Mouse (Mus musculus): ENCODE measurements around the gene Ccnb1. TPM values are rescaled to one million over a fixed set of nuclear protein-coding genes. Genes with fewer than 3 reads are reported as not detected.

Ccnb1 gene
- polyA plus RNA-seq, 1 experiment from 2014 or later: 273 TPM

GRCm38 (mm10) chr13:100730153-100730860 lies 56.1 kb downstream of the Ccnb1 start:
- WGBS: 1% methylated on average over 30 of the region's 30 CpGs

More at GRCm38 (mm10) chr13:100730153-100730860, 56.1 kb downstream of the Ccnb1 start:
- H3K9ac ChIP-seq: peak overlapping the region; percentile 78
- peaks cover 24% of the 10 kb centered on the region for H3K36me3 ChIP-seq (ENCODE audit: poor library complexity, severe bottlenecking)
- H3K9me3 ChIP-seq (replicated peaks): no peaks in the 10 kb centered on the region
- H3K4me3 ChIP-seq: peak overlapping the region; percentile 96
- peak overlapping the region; percentile 83 for H3K27ac ChIP-seq
- peak overlapping the region; percentile 88 for H3K4me2 ChIP-seq
- H3K4me1 ChIP-seq: peaks cover 12% of the 10 kb centered on the region
- ATAC-seq: peak; percentile 90
- no peaks in the 10 kb centered on the region for H3K27me3 ChIP-seq

Other genes starting within 250 kb of the Ccnb1 start
- gene Ocln, start 233.9 kb downstream of the Ccnb1 start, polyA plus RNA-seq (2015; fragmentation: Nextera tagmentation; extraction: Ambion mirVana): 2.8 and 3.5 TPM in 2 replicates
- 1.1 TPM in 2 replicates for gene Marveld2, start 169.6 kb downstream of the Ccnb1 start, polyA plus RNA-seq (2015; fragmentation: Nextera tagmentation; extraction: Ambion mirVana)
- 368 and 379 TPM in 2 replicates for gene Ak6, start 135.6 kb downstream of the Ccnb1 start, polyA plus RNA-seq (2015; fragmentation: Nextera tagmentation; extraction: Ambion mirVana)
- gene Rad17, start 135.5 kb downstream of the Ccnb1 start, polyA plus RNA-seq (2015; fragmentation: Nextera tagmentation; extraction: Ambion mirVana): 23.0 and 24.4 TPM in 2 replicates
- gene Taf9, start 135.0 kb downstream of the Ccnb1 start, polyA plus RNA-seq (2015; fragmentation: Nextera tagmentation; extraction: Ambion mirVana): 19.2 and 24.7 TPM in 2 replicates
- 1.9 and 2.3 TPM in 2 replicates for gene Ccdc125, start 116.9 kb downstream of the Ccnb1 start, polyA plus RNA-seq (2015; fragmentation: Nextera tagmentation; extraction: Ambion mirVana)
- 59.0 and 62.8 TPM in 2 replicates for gene Cdk7, start 55.6 kb downstream of the Ccnb1 start, polyA plus RNA-seq (2015; fragmentation: Nextera tagmentation; extraction: Ambion mirVana)
- 128 and 142 TPM in 2 replicates for gene Mrps36, start 41.9 kb downstream of the Ccnb1 start, polyA plus RNA-seq (2015; fragmentation: Nextera tagmentation; extraction: Ambion mirVana)
- 33.8 and 34.6 TPM in 2 replicates for gene Cenph, start 10.7 kb downstream of the Ccnb1 start, polyA plus RNA-seq (2015; fragmentation: Nextera tagmentation; extraction: Ambion mirVana)
- gene Slc30a5, start 46.9 kb upstream of the Ccnb1 start, polyA plus RNA-seq (2015; fragmentation: Nextera tagmentation; extraction: Ambion mirVana): 32.3 and 34.0 TPM in 2 replicates